Mouse (Mus musculus): ENCODE measurements around the gene Tmx4.

DNA sequence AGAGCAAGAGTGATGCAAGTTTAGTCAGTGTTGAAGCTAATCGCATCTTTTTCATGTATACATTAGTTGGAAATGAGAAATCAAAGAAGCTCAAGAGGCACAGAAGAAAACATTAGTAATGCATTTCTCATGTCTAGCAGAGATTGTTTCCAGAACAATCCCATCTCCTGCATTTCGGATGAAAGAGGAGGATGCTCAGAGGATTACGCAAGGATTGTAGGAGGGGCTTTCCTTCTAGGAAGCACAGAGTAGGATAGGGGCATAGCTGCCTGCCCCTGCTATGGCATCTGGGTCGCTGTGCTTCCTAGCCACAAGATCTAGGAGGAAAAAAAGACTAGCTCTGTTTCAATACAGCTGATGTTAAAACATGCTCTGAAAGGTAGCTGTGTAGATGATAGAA is 1.2 kb upstream of the Tmx4 start:
- TF ChIP-seq POLR2A (IDR thresholded peaks at IDR 0.05; ENCODE audit: low read depth, low read length): no peak
- TF ChIP-seq CTCF (IDR thresholded peaks at IDR 0.05; ENCODE audit: extremely low read depth, insufficient read length, insufficient replicate concordance, low read depth, low read length): no peak

All from small intestine, adult 2 months (tissue).